In the genomic region with DNA sequence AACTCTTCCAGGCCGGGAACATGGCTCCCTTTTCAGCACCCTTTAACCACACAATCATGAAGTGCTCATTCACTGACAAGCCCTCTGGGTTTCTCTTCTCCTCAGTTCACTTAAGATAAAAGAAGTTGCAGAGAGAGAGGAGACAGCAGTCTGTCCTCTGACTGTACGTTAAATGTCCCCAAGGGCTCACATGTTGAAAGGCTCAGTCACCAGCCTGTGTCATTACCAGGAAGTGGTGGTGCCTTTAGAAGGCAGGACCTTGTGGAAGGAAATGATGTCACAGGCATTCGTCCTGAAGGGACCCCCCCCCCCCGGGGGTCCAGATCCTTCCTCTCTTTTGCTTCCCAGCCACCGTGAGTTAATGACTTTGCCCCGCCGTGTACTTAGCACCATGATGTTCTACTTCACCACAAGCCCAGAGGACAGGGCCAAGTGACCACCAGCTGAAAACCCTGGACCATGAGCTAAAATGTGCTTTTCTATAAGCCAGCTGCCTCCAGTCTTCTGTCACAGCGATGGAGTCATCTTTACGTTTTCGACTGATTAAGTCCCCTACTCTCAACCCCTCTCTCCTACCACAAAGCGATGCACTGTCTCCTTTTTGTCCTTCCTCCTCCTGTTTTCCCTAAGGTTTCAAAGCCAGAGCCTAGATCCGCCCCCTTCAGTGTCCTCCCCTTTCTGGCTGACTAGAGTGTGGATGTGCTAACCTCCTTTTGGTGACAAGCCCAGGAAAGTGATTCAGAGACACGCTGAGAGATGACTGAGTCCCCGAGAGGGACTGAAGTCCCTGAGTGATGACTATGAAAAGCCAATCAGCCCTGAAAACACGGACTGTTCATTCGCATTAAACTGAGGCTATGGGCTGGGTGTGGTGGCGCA, we compare ENCODE assay signal across 8 mouse cellular contexts. TPM values are rescaled to one million over a fixed set of nuclear protein-coding genes. Genes with fewer than 3 reads are reported as not detected.
A peak's percentile ranks its signal among the peaks of the same experiment; 100 is the strongest.
DNase-seq lines count a peak whose midpoint lies in the region; ATAC-seq and TF ChIP-seq lines count a peak whose summit lies in the region.

No protein-coding gene starts in this region.

- H3K4me3 ChIP-seq in layer of hippocampus, adult 2 months: no peak overlapping the region

- no peak overlapping the region for H3K27ac ChIP-seq in layer of hippocampus, adult 2 months

- peak; percentile 43 for DNase-seq in thymus, postnatal 0 days (ENCODE audit: low spot score)
- DNase-seq in thymus, adult 18-20 months: no peak
- DNase-seq in heart, postnatal 36 days: peak; percentile 39 to 46
- no peak for DNase-seq in cerebellum, postnatal 25 days
- DNase-seq in frontal cortex, postnatal 36 days (ENCODE audit: low spot score in 2 of 2): no peak
- no peak for DNase-seq in layer of hippocampus, postnatal 25 days (ENCODE audit: extremely low spot score in 1 of 2, low spot score in 1 of 2)
- DNase-seq in layer of hippocampus, adult 2 months (ENCODE audit: low spot score in 2 of 2): no peak

- no peak for TF ChIP-seq CTCF in layer of hippocampus, adult 2 months (conservative IDR thresholded peaks at IDR 0.05)

- intact Hi-C loops in heart, postnatal 36 days (cut with DNase I): loop anchor here (2.0 to 5.0 kb wide), 3 partner anchors 36 to 121 kb away; a partner anchor contains a TSS

- ATAC-seq in common myeloid progenitor, adult 5-6 weeks (replicated peaks; ENCODE audit: low read depth, poor library complexity, severe bottlenecking): peak; percentile 45

RNA-seq across cellular contexts. Expression of a gene that starts 13.7 kb away (rescaled TPM):
- 42.1 and 42.2 TPM in 2 replicates for polyA plus RNA-seq in thymus, postnatal 0 days (2015; fragmentation: Nextera tagmentation; extraction: Ambion mirVana)
- total RNA-seq in common myeloid progenitor, adult 5-6 weeks (2017): 17.0 and 36.4 TPM in 2 replicates
- 10 to 100 TPM; 16.0 to 16.6 TPM for total RNA-seq in heart, postnatal 36 days (2021)
- 10 to 100 TPM; 36.5 to 37.4 TPM for total RNA-seq in layer of hippocampus, postnatal 25 days (2021)
- 10 to 100 TPM; 36.7 to 40.6 TPM for total RNA-seq in layer of hippocampus, adult 2 months (2021)

RNA-seq across cellular contexts. Expression of a gene that starts 28.9 kb away (rescaled TPM):
- polyA plus RNA-seq in thymus, postnatal 0 days (2015; fragmentation: Nextera tagmentation; extraction: Ambion mirVana): 82.5 and 88.6 TPM in 2 replicates
- 50.3 and 52.5 TPM in 2 replicates for total RNA-seq in common myeloid progenitor, adult 5-6 weeks (2017)
- total RNA-seq in heart, postnatal 36 days (2021): 10 to 100 TPM; 18.2 to 19.6 TPM
- total RNA-seq in layer of hippocampus, postnatal 25 days (2021): 10 to 100 TPM; 12.7 TPM
- total RNA-seq in layer of hippocampus, adult 2 months (2021): 10 to 100 TPM; 11.1 to 12.7 TPM

RNA-seq across cellular contexts. Expression of a gene that starts 36.1 kb away (rescaled TPM):
- 0.54 and 0.61 TPM in 2 replicates for polyA plus RNA-seq in thymus, postnatal 0 days (2015; fragmentation: Nextera tagmentation; extraction: Ambion mirVana)
- total RNA-seq in common myeloid progenitor, adult 5-6 weeks (2017): 11.8 and 14.1 TPM in 2 replicates
- 10 to 100 TPM; 13.8 to 18.6 TPM for total RNA-seq in heart, postnatal 36 days (2021)
- total RNA-seq in layer of hippocampus, postnatal 25 days (2021): 1 to 10 TPM; 4.5 to 4.6 TPM
- total RNA-seq in layer of hippocampus, adult 2 months (2021): 1 to 10 TPM; 4.7 to 4.8 TPM

Comparison
In these comparisons a context has a peak if more than half of its experiments do, and no peak if none do; other contexts are left out.
1. DNase-seq: peak in thymus, postnatal 0 days (single experiment) and heart, postnatal 36 days (2 of 2); none in thymus, adult 18-20 months (0 of 2), cerebellum, postnatal 25 days (0 of 2), frontal cortex, postnatal 36 days (0 of 2), layer of hippocampus, postnatal 25 days (0 of 2) and layer of hippocampus, adult 2 months (0 of 2).